Mouse (Mus musculus): ENCODE measurements at regions not wholly inside any gene's neighbourhood (a gene's known extent, or its start where the extent isn't known, plus 50 kb on each side); places are given as distances from the start of the nearest gene placed in this dataset.

DNA sequence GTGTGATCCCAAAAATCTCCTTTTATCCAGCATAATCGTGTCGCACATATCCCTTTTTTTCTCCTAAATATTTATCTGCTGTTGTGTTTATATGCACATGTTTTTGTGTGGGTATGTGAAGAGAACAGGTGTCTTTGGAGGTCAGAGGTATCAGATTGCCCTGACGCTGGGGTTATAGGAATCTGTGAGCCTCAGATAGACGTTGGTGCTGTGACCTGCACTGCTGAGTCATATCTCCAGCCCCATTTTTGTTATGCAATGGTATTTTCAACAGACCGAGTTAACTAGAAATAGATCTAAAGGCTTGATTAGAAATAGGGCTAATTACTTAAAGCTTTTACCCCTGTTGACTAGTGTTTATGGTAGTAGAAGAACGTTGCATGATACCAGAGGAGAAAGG is 75.5 kb upstream of the Nabp1 start:
- TF ChIP-seq POLR2A (IDR thresholded peaks at IDR 0.05; ENCODE audit: insufficient read depth, low read depth, low read length) (no peak), CTCF (IDR thresholded peaks at IDR 0.05) (no peak)
